Mouse (Mus musculus): ENCODE results near the gene Stx17.

DNA sequence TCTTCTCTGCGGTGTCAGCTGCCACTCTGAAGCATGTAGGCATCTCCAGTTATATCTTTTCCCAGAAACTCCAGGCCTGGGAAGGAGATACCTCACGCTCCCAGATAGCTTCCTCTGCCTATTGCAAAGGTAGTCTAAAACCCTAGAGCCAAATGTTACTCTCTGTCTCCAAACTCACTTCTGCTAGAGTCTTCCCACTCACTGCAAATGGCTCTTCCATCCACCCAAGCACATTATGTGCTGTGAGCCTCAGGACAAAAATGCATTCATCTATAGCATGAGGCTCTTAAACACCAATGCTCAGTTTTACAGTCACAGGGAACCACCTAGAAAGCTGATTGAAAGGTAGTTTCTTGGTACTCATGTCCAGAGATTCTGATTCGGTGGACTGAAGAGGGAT lies 31.5 kb upstream of the Stx17 start:
- TF ChIP-seq CTCF (IDR thresholded peaks at IDR 0.05; ENCODE audit: low read depth) = no peak
- no peak for TF ChIP-seq EP300 (IDR thresholded peaks at IDR 0.05; ENCODE audit: low read depth)

All from liver, embryonic 14.5 days (tissue).